ENCODE assay signal across 32 mouse cellular contexts in genomic region chr6:21831871-21832270, GRCm38 (mm10). TPM values are rescaled to one million over a fixed set of nuclear protein-coding genes. Genes with fewer than 3 reads are reported as not detected.
DNase-seq lines count a peak whose midpoint lies in the region; ATAC-seq lines count a peak whose summit lies in the region.
"Had no signal": no experiment of that assay in that cellular context is flagged by ENCODE, and none has a peak within 500 bp of the region (broad histone marks: within the 10 kb centered on the region; RNA-seq: fewer than 3 reads in every experiment).

No protein-coding gene starts in this region.

- WGBS in hindbrain, embryonic 14.5 days: 89% methylated on average over 3 of the region's 3 CpGs
- 93% methylated on average over 3 of the region's 3 CpGs for WGBS in hindbrain, embryonic 12.5 days

- peak; percentile 77 for DNase-seq in adrenal gland, adult 2 months
- no peak for DNase-seq in adrenal gland, postnatal 4 days (ENCODE audit: low spot score in 2 of 2)
- DNase-seq in hindbrain, embryonic 14.5 days (ENCODE audit: low spot score): peak; percentile 22
- DNase-seq in adipocyte (ENCODE audit: low spot score): peak; percentile 51
- peak; percentile 25 for DNase-seq in skeletal muscle tissue, adult 2 months (ENCODE audit: low read depth, low spot score)
- no peak for DNase-seq in spleen, adult 12 weeks (ENCODE audit: low spot score)
- DNase-seq: cerebellum, adult 18-20 months; cerebellum, postnatal 14 days; gastrocnemius, postnatal 10 days; heart, adult 11 months; heart, postnatal 4 days; kidney, adult 11 months; kidney, postnatal 36 days; left cerebral cortex, postnatal 4 days; liver, embryonic 13.5 days; lung, adult 18-20 months; lung, postnatal 4 days; right cerebral cortex, postnatal 25 days; thymus, adult 2 months; thymus, postnatal 36 days had no signal

- no peak overlapping the region for H3K4me2 ChIP-seq in hindbrain, embryonic 14.5 days (replicated peaks)
- H3K4me2 ChIP-seq in hindbrain, embryonic 12.5 days (replicated peaks): no peak overlapping the region
- H3K4me2 ChIP-seq: heart, embryonic 11.5 days; hindbrain, embryonic 15.5 days; liver, embryonic 13.5 days; midbrain, embryonic 15.5 days had no signal

- ATAC-seq in hindbrain, embryonic 14.5 days (ENCODE audit: low FRiP score): no peak
- no peak for ATAC-seq in hindbrain, embryonic 12.5 days (ENCODE audit: low FRiP score)
- ATAC-seq: forebrain, embryonic 16.5 days; inflammation-experienced regulatory T-cells, adult 6 months; lung, postnatal 0 days; midbrain, embryonic 15.5 days had no signal

- H3K4me1 ChIP-seq in hindbrain, embryonic 14.5 days (replicated peaks; ENCODE audit: control insufficient read depth, insufficient read depth, low read length): no peaks in the 10 kb centered on the region
- H3K4me1 ChIP-seq in hindbrain, embryonic 12.5 days: no peaks in the 10 kb centered on the region
- H3K4me1 ChIP-seq: hindbrain, embryonic 15.5 days; megakaryocyte, embryonic 14.5 days; midbrain, embryonic 15.5 days had no signal

- H3K36me3 ChIP-seq in hindbrain, embryonic 14.5 days (replicated peaks; ENCODE audit: control insufficient read depth, insufficient read depth): peaks cover 23% of the 10 kb centered on the region
- H3K36me3 ChIP-seq in hindbrain, embryonic 12.5 days: peaks cover 23% of the 10 kb centered on the region

- no peak overlapping the region for H3K4me3 ChIP-seq in hindbrain, embryonic 14.5 days (replicated peaks; ENCODE audit: low read length)
- no peak overlapping the region for H3K4me3 ChIP-seq in hindbrain, embryonic 12.5 days
- H3K4me3 ChIP-seq: erythroblast, embryonic 14.5 days; hindbrain, embryonic 15.5 days; layer of hippocampus, adult 2 months; liver, embryonic 13.5 days; megakaryocyte, embryonic 14.5 days; midbrain, embryonic 15.5 days had no signal

- H3K27ac ChIP-seq in hindbrain, embryonic 14.5 days: no peak overlapping the region
- no peak overlapping the region for H3K27ac ChIP-seq in hindbrain, embryonic 12.5 days
- H3K27ac ChIP-seq: hindbrain, embryonic 15.5 days; layer of hippocampus, adult 2 months; liver, embryonic 13.5 days; midbrain, embryonic 15.5 days had no signal

- no peaks in the 10 kb centered on the region for H3K9me3 ChIP-seq in hindbrain, embryonic 14.5 days (ENCODE audit: control insufficient read depth, low read length)
- no peaks in the 10 kb centered on the region for H3K9me3 ChIP-seq in hindbrain, embryonic 12.5 days (replicated peaks)
- H3K9me3 ChIP-seq: hindbrain, embryonic 15.5 days; liver, embryonic 13.5 days; megakaryocyte, embryonic 14.5 days; midbrain, embryonic 15.5 days had no signal

- no peaks in the 10 kb centered on the region for H3K27me3 ChIP-seq in hindbrain, embryonic 14.5 days (ENCODE audit: control insufficient read depth, insufficient read depth, low read length)
- no peaks in the 10 kb centered on the region for H3K27me3 ChIP-seq in hindbrain, embryonic 12.5 days
- H3K27me3 ChIP-seq: hindbrain, embryonic 15.5 days; liver, embryonic 13.5 days; megakaryocyte, embryonic 14.5 days; midbrain, embryonic 15.5 days had no signal

- no peak overlapping the region for H3K9ac ChIP-seq in hindbrain, embryonic 14.5 days
- no peak overlapping the region for H3K9ac ChIP-seq in hindbrain, embryonic 12.5 days
- H3K9ac ChIP-seq: hindbrain, embryonic 15.5 days; liver, embryonic 13.5 days; midbrain, embryonic 15.5 days had no signal

RNA-seq across cellular contexts. Expression of gene Tspan12, which starts 20.4 kb away (rescaled TPM):
- total RNA-seq in adrenal gland, adult 2 months (2021): 100 to 1,000 TPM; 114 to 198 TPM
- 15.4 TPM in 2 replicates for polyA plus RNA-seq in adrenal gland, adult 2 months (2012; rRNA removed)
- 100 to 1,000 TPM; 114 to 129 TPM for total RNA-seq in adrenal gland, postnatal 4 days (2021)
- 73.7 and 80.1 TPM in 2 replicates for polyA plus RNA-seq in hindbrain, embryonic 14.5 days (2014; fragmentation: Nextera tagmentation; extraction: Ambion mirVana)
- polyA plus RNA-seq in hindbrain, embryonic 12.5 days (2016; fragmentation: Nextera tagmentation; extraction: Ambion mirVana): 55.0 and 57.0 TPM in 2 replicates
- total RNA-seq: MEL; neutrophil, adult 5-6 weeks had no signal
- polyA plus RNA-seq: erythroblast, embryonic 14.5 days; inflammation-experienced regulatory T-cells, adult 6 months had no signal

Comparison
In these comparisons a context has a peak if more than half of its experiments do, and no peak if none do; other contexts are left out.
1. DNase-seq: peak in adrenal gland, adult 2 months (single experiment), hindbrain, embryonic 14.5 days (single experiment), adipocyte (single experiment) and skeletal muscle tissue, adult 2 months (single experiment); none in adrenal gland, postnatal 4 days (0 of 2) and spleen, adult 12 weeks (single experiment).